14 mouse cellular contexts compared by ENCODE assay signal in genomic region chr10:62862435-62862834, GRCm38 (mm10). TPM values are rescaled to one million over a fixed set of nuclear protein-coding genes. Genes with fewer than 3 reads are reported as not detected.
DNase-seq lines count a peak whose midpoint lies in the region; ATAC-seq and TF ChIP-seq lines count a peak whose summit lies in the region.
"Had no signal": no experiment of that assay in that cellular context is flagged by ENCODE, and none has a peak within 500 bp of the region (broad histone marks: within the 10 kb centered on the region; RNA-seq: fewer than 3 reads in every experiment).

No protein-coding gene starts in this region.

- no peaks in the 10 kb centered on the region for H3K9me3 ChIP-seq in liver, embryonic 14.5 days (ENCODE audit: control insufficient read depth, low read length)
- H3K9me3 ChIP-seq in liver, embryonic 11.5 days (ENCODE audit: control insufficient read depth, low read length) = no peaks in the 10 kb centered on the region; the same call in 1 of the 2 replicates
- no peaks in the 10 kb centered on the region for H3K9me3 ChIP-seq in E14TG2a.4 (ENCODE audit: low read length)

- TF ChIP-seq EP300 in liver, embryonic 14.5 days (IDR thresholded peaks at IDR 0.05; ENCODE audit: low read depth) = no peak

- H3K36me3 ChIP-seq in liver, embryonic 14.5 days (replicated peaks; ENCODE audit: control insufficient read depth, insufficient read depth, low read depth) = no peaks in the 10 kb centered on the region
- H3K36me3 ChIP-seq in liver, embryonic 11.5 days (ENCODE audit: control insufficient read depth, insufficient read depth, low read length) = no peaks in the 10 kb centered on the region
- H3K36me3 ChIP-seq in E14TG2a.4 (ENCODE audit: insufficient read depth, low read length) = peaks cover 97% of the 10 kb centered on the region

- H3K27ac ChIP-seq in liver, embryonic 14.5 days = no peak overlapping the region
- H3K27ac ChIP-seq in liver, embryonic 11.5 days (ENCODE audit: low read depth, low read length) = no peak overlapping the region

- TF ChIP-seq CTCF in liver, embryonic 14.5 days (IDR thresholded peaks at IDR 0.05; ENCODE audit: low read depth) = peak; percentile 40
- peak; percentile 42 for TF ChIP-seq CTCF in E14TG2a.4 (conservative IDR thresholded peaks at IDR 0.05; ENCODE audit: low read length)

- no peak overlapping the region for H3K9ac ChIP-seq in liver, embryonic 14.5 days (replicated peaks)
- H3K9ac ChIP-seq in liver, embryonic 11.5 days (ENCODE audit: low read depth, low read length) = no peak overlapping the region

- H3K4me2 ChIP-seq in liver, embryonic 14.5 days (ENCODE audit: low read depth) = no peak overlapping the region
- no peak overlapping the region for H3K4me2 ChIP-seq in liver, embryonic 11.5 days

- H3K27me3 ChIP-seq in liver, embryonic 14.5 days (ENCODE audit: control insufficient read depth, insufficient read depth, low read length) = no peaks in the 10 kb centered on the region
- no peaks in the 10 kb centered on the region for H3K27me3 ChIP-seq in liver, embryonic 11.5 days (replicated peaks; ENCODE audit: control insufficient read depth, insufficient read depth, low read length)
- no peaks in the 10 kb centered on the region for H3K27me3 ChIP-seq in E14TG2a.4 (ENCODE audit: insufficient read depth, low read length)

- 75% methylated on average over 1 of the region's 1 CpGs for WGBS in liver, embryonic 14.5 days (ENCODE audit: insufficient replicate concordance)
- WGBS in liver, embryonic 11.5 days = 89% methylated on average over 1 of the region's 1 CpGs

- intact Hi-C loops in heart, postnatal 14 days (cut with DNase I) = no loop called here

- H3K4me1 ChIP-seq in liver, embryonic 14.5 days (replicated peaks; ENCODE audit: control insufficient read depth in 2 of 2, insufficient read depth in 2 of 2, low read length in 1 of 2) = peaks cover 0 to 7% of the 10 kb centered on the region in 2 experiments; a peak in 1 of 4 replicates
- H3K4me1 ChIP-seq in liver, embryonic 11.5 days (replicated peaks; ENCODE audit: control insufficient read depth, insufficient read depth, low read length) = peaks cover 5% of the 10 kb centered on the region; the same call in 1 of the 2 replicates
- H3K4me1 ChIP-seq in E14TG2a.4 (replicated peaks; ENCODE audit: low read depth, low read length) = peaks cover 96% of the 10 kb centered on the region

- ATAC-seq in liver, embryonic 14.5 days (ENCODE audit: insufficient read depth) = no peak
- ATAC-seq in liver, embryonic 11.5 days (replicated peaks; ENCODE audit: low FRiP score) = no peak

- no peak overlapping the region for H3K4me3 ChIP-seq in liver, embryonic 14.5 days (ENCODE audit: insufficient read depth in 1 of 2, low read depth in 2 of 2, low read length in 2 of 2)
- no peak overlapping the region for H3K4me3 ChIP-seq in liver, embryonic 11.5 days (ENCODE audit: low read depth, low read length)
- H3K4me3 ChIP-seq in E14TG2a.4 (replicated peaks; ENCODE audit: low read length) = no peak overlapping the region
- H3K4me3 ChIP-seq: erythroblast, embryonic 14.5 days; myocyte had no signal

- DNase-seq in cerebellum, postnatal 10 days = peak; percentile 34 to 61
- DNase-seq in cerebellum, postnatal 36 days = no peak
- no peak for DNase-seq in liver, embryonic 14.5 days (ENCODE audit: low read depth in 3 of 3, low spot score in 3 of 3)
- no peak for DNase-seq in liver, embryonic 11.5 days (ENCODE audit: low spot score)
- peak; percentile 43 for DNase-seq in brain, adult 2 months (ENCODE audit: low read depth, low spot score)
- no peak for DNase-seq in heart, postnatal 14 days
- no peak for DNase-seq in kidney, postnatal 14 days
- DNase-seq: adrenal gland, postnatal 14 days; cerebellum, adult 8-10 months; heart, postnatal 36 days; kidney, postnatal 10 days had no signal

RNA-seq across cellular contexts. Expression of gene Tet1, which starts 46.4 kb away (rescaled TPM):
- 0.21 and 0.23 TPM in 2 replicates for polyA plus RNA-seq in liver, embryonic 14.5 days (2012; rRNA removed)
- 0.99 and 1.9 TPM in 2 replicates for polyA plus RNA-seq in liver, embryonic 14.5 days (2014; fragmentation: Nextera tagmentation; extraction: Ambion mirVana)
- polyA plus RNA-seq in liver, embryonic 11.5 days (2014; fragmentation: Nextera tagmentation; extraction: Ambion mirVana) = 11.7 and 12.9 TPM in 2 replicates
- total RNA-seq in heart, postnatal 14 days (2021) = 10 to 100 TPM; 19.2 to 21.2 TPM
- polyA plus RNA-seq: erythroblast, embryonic 14.5 days had no signal

RNA-seq across cellular contexts. Expression of gene Slc25a16, which starts 58.0 kb away (rescaled TPM):
- 4.8 and 6.2 TPM in 2 replicates for polyA plus RNA-seq in liver, embryonic 14.5 days (2012; rRNA removed)
- 7.0 and 8.9 TPM in 2 replicates for polyA plus RNA-seq in liver, embryonic 14.5 days (2014; fragmentation: Nextera tagmentation; extraction: Ambion mirVana)
- 13.5 and 15.7 TPM in 2 replicates for polyA plus RNA-seq in liver, embryonic 11.5 days (2014; fragmentation: Nextera tagmentation; extraction: Ambion mirVana)
- total RNA-seq in heart, postnatal 14 days (2021) = 10 to 100 TPM; 21.9 to 22.3 TPM

Comparison
In these comparisons a context has a peak if more than half of its experiments do, and no peak if none do; other contexts are left out.
1. DNase-seq: peak in cerebellum, postnatal 10 days (2 of 2) and brain, adult 2 months (single experiment); none in cerebellum, postnatal 36 days (0 of 2), liver, embryonic 14.5 days (0 of 3), liver, embryonic 11.5 days (single experiment), heart, postnatal 14 days (0 of 2) and kidney, postnatal 14 days (single experiment).